Mouse (Mus musculus) liver, postnatal 0 days (tissue): ENCODE measurements around the gene Cpm.

Source experiments
- CTCF ChIP-seq: sonication (generic); IDR thresholded peaks from 2 replicates; pipeline ENCODE4 v1.5.1; 2016; ENCODE audit warnings: antibody characterized with exemption, low read depth
- EP300 ChIP-seq: IDR thresholded peaks from 2 replicates; pipeline ENCODE4 v1.6.1; 2016; ENCODE audit warnings: antibody characterized with exemption, low read depth, mild to moderate bottlenecking

GRCm38 (mm10) chr10:117650042-117650655, 20.8 kb downstream of the Cpm start:
- no peak for TF ChIP-seq CTCF
- 0 out of 2 replicates have a peak, but pooled peaks have one; percentile 6 for TF ChIP-seq EP300
